Mouse (Mus musculus) cerebellum, adult 9-10 months (tissue): ENCODE measurements around the gene Gpc6.

Experiments
- DNase-seq: peaks from one replicate; pipeline ENCODE4 v3.0.0; 2022

The Gpc6 gene

DNA sequence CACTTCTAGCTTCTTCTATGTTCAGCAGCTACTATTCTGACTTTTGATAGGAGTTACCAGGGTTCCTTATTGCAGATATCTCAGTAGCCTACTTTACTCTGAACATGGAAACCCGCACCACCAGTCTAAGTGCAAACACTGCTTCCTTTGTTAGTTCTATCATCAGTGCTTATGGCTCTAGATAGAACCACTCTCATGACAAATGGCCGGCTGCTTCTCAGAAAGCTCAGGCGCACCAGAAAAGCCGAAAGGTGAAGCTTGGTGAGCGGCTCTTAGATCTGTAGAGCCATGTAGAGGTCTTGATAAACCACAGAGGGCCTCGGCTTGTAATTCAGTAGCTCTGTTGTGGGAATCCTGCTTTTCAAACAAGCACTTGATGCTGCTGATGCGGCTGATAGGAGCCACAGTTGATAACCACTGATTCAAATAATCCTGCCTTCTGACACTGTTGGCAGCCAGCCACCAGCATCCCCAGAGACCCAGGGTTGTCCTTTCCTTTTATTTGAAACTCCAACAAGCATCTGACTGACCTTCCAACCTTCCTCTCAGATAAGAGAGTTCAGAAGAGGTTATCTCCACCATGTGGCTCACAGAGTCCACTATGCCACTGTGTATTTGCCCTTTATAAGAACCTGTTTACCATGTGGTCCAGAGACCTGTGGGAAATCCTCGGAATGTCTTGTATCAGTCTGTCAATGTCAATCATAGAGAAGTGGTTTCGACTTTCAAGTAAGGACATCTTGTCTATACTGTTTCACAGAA lies 723.3 kb downstream of the Gpc6 start:
- DNase-seq, result no peak

DNA sequence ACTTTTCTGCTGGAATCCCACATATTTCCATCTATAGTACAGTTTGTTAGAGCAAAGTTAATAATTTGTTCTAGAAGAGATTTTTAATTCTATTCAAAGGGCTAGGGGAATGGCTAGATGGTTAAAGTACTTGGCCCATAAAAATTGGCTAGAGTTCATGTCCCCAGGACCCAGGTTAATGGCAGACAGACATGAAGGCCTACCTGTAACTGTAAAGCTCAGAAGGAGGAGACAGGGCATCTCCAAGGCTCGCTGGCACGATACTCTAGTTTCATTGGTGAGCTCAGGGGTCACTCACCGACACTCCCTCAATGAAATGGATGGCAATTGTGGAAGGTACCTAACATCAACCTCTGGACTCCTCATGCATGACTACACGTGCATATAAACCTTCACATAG lies 725.0 kb downstream of the Gpc6 start:
- DNase-seq, result no peak

DNA sequence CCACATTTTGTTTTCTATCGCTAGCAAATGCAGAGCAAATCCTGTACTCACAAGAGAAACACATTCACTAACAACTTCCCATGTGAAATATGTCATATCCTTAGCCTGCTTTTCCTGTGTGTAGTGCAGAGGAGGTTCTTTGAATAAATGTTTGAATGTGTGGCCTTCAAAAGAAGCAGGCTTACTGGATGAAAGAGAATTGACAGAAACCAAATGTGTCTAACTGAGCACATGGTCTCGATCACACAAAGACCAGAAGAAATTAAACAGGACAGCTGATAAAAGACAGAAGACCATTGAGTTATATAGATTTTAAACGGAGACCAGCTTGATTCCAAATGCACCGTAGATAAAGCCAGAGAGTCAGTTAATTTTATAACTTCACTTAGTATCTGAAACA lies 726.2 kb downstream of the Gpc6 start:
- no peak for DNase-seq

DNA sequence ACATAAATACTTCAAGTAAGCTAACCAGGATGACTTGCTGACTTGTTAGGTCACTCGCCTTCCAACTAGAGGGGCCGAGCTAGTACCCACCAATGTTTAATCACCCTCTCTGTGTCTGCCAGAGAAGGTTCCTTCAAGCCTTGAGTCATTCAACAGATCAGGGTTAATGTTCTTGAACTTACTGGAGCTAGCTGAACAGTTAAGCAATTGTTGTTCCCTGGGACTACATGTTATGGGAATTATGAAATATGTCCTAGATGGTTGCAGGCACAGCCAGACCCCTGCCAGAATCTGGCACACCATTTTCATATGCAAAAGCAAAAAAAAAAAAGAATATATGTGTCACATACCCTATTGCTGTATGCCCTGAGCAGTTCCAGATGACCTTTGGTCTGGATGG lies 726.8 kb downstream of the Gpc6 start:
- DNase-seq, result no peak

DNA sequence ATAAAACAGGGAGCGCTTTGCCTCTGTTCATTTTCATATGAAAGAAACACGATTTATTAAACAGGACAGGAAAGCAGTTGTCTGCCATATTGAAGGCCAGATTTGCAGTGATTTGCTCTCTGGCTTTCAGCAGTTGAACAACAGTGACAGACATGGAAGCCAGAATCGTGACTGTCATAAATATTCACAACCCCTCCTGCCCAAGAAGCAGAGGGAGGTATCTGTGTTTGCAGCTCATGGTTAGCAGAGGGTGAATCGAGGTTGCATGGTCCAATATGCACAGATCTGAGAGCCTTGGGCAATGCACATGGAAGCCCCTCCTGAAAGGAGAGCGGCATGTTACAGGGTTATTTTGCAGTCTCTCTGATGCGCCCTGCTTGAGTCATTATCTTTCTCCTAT lies 730.3 kb downstream of the Gpc6 start:
- no peak for DNase-seq

DNA sequence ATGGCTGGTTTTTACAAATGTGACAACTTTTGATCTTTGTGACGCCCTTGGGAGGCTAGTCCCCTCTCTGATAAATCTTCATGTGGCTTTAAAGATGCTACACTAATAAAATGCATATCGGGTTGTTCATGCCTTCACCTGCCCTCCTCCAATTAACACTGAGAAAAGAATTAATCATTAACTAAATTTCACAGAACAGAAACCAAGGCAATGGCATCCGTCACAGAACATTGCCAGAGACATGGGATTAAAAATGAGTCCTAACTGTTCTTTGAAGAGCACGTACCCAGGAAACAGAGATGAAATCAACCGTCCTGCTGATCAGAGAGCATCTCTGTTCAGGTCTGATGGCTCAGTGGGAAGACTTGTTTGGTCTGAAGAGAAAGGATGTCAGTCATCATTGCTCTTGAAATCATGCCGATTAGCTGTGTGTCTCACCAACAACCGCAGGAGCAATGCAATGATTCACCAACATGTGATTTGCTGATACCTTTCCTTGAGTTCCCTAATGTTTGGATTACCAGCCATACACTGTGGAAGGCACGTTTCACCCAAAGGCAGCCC lies 734.2 kb downstream of the Gpc6 start:
- no peak for DNase-seq

GRCm38 (mm10) chr14:117662261-117662660 lies 737.1 kb downstream of the Gpc6 start:
- DNase-seq, result no peak

GRCm38 (mm10) chr14:117664796-117665195 lies 739.7 kb downstream of the Gpc6 start:
- no peak for DNase-seq

GRCm38 (mm10) chr14:117666126-117666525 lies 741.0 kb downstream of the Gpc6 start:
- no peak for DNase-seq

GRCm38 (mm10) chr14:117673541-117673940 lies 748.4 kb downstream of the Gpc6 start:
- DNase-seq, result no peak

DNA sequence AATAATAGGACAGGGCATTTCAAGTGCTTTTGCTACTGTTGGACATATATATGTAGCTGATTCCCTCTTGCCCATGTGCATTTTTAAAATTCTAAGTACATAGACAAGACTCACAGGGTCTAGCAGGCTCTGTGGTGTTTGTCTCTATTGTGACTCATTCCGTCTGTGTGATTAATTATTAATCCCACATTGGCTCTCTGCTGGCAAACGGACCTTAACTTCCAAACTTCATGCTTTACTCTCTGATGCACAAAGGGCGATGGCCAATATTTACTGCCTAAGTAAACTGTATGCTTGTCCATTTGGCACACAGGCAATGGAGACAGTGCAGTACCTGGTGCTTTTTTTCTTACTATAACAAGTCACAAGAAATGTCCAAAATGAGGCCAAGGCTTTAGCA lies 749.4 kb downstream of the Gpc6 start:
- DNase-seq, result no peak

DNA sequence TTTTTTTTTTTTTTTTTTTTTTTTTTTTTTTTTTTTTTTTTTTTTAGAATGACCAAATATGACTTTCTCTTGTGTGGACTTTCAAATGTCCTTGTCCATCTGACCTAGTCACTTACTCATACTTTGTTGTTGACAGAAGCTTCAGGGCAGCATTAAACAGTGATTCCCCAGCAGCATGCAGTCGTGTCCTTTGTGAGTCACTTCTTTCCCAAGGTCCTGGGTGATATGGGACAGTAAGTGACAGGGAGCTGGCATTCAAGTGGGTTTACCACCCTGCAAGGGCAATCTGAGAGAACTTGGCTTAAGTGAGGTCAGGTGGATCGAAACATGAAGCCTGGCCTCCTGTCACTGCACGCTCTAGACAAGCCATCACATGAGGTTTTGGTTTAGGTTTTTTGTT lies 754.8 kb downstream of the Gpc6 start:
- no peak for DNase-seq

DNA sequence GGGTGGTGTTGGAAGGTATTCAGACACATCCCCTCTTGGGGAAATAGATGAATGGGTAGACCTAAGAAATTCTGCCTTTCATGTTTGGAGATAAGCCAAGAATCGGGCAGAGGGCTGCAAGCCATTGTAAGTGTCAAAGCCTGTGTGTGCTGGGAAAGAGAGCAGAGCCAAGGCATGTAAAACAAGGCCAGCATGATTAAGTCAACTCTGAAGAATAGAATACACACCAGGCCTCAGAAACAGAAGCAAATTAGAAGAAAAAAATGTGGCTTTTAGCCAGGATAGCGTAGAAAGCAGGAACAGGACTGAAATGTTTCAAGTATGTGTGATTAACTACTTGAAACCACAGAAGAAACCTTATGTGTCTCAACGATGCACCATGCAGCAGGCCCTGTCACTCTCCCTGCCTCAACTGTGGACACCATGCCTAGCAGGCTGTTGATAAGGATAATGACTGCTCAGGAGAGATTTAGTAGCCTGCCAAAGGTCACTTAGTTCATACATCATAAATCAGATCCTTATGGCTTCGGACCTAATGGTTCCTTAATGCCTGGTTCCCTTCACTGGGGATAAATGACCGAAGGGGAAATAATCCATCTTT lies 756.3 kb downstream of the Gpc6 start:
- no peak for DNase-seq

- no peak for DNase-seq
These were observed 758.0 kb downstream of the Gpc6 start for GRCm38 (mm10) chr14:117683149-117683548.

DNA sequence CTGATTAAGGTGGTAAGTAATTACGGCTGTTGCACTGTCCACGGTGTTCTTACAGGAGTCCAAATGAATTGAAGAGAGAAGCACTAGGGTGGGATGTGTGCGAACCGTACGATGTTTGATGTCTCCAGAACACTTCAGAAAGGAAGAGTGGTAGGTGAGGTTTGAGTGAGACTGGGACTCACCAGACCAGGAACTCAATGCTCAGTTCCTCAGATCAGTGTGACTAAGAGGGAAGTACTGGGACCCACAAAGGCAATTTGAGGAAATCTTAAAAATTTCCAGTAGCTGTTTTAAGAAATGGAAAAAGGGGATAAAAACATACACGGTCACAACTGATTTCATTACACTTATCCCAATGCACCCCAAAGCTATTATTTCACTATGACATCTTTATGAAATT lies 764.7 kb downstream of the Gpc6 start:
- no peak for DNase-seq

GRCm38 (mm10) chr14:117695565-117695964 lies 770.5 kb downstream of the Gpc6 start:
- no peak for DNase-seq

DNA sequence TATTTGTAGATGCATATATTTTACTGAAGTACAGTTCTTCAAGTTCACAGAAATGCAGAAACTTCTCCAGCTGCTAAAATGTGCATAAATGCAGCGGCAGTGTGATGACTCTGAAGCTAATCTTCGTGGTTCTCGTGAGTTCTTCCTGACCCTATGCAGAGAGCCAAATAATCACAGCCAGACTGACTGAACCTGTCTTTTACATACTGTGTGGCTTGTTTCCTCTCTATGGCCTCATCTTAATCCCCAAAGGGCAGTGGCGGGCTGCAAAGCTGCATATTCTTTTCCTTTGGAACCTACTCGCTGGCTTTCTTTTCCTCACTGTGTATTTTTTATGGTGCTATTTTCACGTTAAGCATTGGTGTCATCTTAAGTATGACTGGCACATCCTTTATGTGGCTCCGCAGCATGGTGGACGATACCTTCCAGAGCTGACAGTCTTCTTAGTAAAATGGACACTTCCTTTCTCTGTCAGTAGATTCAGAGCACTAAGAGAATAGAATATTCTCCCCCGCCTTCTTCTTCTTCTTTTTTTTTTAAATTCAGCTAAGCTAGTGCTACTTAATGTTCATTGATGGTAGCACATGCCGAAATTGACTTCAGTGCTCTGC lies 775.7 kb downstream of the Gpc6 start:
- no peak for DNase-seq

DNA sequence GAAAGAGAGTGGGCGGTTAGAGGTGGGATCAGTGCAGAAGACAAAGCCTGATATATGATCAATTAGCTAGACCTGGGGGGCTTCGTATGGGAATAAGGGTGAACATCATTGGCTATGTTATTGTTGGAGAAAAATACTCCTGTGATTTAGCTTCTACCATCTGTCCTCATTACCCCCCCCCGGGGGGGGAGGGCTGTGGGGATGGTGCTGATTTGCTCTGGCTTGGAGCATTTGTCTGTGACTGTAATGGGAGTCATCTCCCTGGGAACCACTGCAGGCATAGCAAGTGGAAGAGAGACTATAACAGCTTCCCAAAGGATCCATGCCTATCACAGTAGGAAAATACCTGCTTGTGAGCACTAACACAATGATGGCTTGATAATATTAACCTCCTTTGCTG lies 783.7 kb downstream of the Gpc6 start:
- DNase-seq, result no peak

DNA sequence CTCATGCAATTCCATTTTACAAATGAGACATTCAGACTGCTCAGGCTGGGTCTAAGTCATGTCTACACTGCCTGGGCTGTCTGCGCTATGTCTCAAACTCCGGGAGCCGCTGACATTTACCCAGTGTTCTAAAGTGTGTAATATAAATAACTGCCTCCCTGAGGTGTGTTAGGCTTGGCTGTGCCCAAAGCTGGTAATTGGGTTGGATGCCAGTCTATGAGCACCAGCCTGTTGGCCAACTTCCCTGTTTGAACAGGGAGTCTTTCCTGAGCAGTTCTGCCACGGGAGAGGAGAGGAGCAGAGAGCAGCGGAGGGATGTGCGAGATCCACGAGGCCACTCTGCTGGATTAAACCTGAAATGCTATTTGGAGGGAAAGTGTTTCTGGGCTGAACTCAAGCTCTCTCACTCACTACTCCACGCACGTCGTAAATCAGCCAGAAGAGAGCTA lies 785.4 kb downstream of the Gpc6 start:
- peak; percentile 48 for DNase-seq

GRCm38 (mm10) chr14:117712311-117712710 lies 787.2 kb downstream of the Gpc6 start:
- no peak for DNase-seq

DNA sequence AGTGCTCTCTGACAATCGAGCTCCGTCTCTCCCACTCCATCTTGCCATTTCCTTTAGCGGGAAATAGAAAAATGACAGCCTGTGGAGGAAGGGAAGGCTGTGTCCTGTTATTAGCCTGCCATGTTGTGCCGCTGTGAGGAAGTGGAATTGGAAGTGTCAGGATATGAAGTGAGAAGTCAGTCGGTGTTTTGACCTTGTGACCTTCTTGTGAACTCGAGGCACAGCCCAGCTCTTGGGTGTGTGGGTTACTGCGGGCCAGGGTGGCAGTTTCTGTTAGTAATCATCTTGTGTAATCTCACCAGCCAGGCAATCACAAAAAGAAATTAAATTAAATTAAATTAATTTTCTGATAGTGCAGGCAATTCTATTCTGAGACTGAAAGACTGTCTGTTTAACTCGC lies 789.0 kb downstream of the Gpc6 start:
- DNase-seq, result no peak

- DNase-seq, result no peak
These were observed 791.2 kb downstream of the Gpc6 start for GRCm38 (mm10) chr14:117716305-117716704.

- DNase-seq, result no peak
These were observed 803.6 kb downstream of the Gpc6 start for GRCm38 (mm10) chr14:117728741-117729140.

DNA sequence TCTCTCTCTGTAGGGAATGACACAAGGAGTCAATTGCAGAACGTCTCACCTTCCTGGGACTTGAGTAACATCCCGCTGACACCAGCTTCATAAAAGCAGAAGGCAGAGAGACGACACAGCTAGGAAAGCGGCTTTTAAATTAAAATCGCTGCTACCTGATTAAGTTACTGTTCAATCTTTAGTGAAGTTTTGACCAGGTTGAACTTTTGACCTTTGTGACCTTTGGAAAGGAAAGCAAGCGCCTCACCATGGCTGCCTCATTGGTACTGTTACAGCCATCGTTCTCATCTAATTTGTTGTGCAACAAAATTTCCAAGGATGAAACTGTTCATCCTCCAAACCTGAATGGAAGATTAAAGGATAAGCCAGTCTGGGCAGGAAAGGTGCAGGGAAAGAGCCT lies 830.1 kb downstream of the Gpc6 start:
- no peak for DNase-seq
